Mouse (Mus musculus) kidney, postnatal 36 days (tissue): Measurements from ENCODE around the gene Lyrm7.
A peak's percentile ranks its signal among the peaks of the same experiment; 100 is the strongest.

Source experiments
- DNase-seq, 2 experiments: peaks; one replicate each; pipeline ENCODE4 v3.0.0; 2021 to 2022; ENCODE audit warnings: mixed read lengths in 2 of 2

Gene Lyrm7

GRCm38 (mm10) chr11:54794678-54795077, 66.0 kb downstream of the Lyrm7 start:
- no peak for DNase-seq

DNA sequence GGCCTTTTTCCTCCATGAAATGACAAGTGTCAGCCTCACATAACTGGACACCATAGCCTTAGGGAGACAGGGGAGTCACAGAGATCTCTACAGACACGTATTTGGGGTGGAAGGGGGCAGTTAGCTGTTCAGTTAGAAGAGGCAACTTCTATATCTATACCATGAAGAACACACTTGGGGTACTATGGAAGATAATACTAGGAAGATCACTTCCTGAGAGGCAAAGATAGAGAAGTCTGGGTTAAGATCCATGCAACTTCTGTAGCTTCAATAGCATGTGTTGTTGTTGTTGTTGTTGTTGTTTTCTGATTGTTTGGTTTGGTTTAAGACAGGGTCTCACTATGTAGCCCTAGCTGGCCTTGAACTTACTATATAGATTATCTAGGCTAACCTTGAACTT, 67.5 kb downstream of the Lyrm7 start:
- no peak for DNase-seq

GRCm38 (mm10) chr11:54791458-54791857, 69.3 kb downstream of the Lyrm7 start:
- DNase-seq: no peak

GRCm38 (mm10) chr11:54787488-54788474, 72.9 kb downstream of the Lyrm7 start, which contains the start of gene Cdc42se2:
TSS of gene Cdc42se2 (minus strand) at chr11:54787675.
- peak; percentile 95 to 98 for DNase-seq

GRCm38 (mm10) chr11:54786858-54787487, 73.7 kb downstream of the Lyrm7 start:
- DNase-seq: peak; percentile 50 to 72

DNA sequence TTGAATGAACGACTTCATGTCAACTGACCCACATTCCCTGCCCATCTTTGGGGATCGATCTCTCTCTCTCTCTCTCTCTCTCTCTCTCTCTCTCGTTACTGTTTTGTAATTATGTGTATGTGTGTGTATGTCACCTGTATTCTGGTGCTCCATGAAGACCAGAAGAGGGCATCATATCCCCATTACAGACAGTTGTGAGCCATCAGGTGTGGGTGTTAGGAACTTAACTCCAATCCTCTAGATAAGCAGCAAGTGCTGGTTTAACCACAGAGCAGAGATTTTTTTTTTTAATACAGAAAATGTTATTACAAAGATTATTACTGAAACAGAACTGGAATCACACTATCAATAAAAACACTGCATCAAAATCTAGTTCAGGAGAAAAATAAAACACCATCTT, 75.2 kb downstream of the Lyrm7 start:
- no peak for DNase-seq

GRCm38 (mm10) chr11:54784436-54784835, 76.3 kb downstream of the Lyrm7 start:
- no peak for DNase-seq

DNA sequence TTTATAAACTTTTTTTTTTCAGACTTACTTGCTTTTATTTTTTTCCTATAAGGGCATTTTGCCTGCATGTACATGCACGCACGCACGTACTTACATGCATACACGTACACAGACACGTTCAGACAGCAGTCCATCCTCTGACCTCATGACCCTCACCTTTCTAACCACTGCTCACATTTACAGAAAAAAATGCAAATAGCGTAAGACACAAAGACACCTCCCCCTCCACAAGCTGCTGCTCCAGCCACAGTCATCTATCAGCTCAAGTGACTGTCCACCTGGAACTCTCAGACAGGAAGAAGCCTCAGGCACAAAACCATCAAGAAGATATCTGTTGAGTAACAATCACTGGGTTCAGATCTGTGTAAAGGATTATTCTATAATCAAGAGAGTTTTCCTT, 78.5 kb downstream of the Lyrm7 start:
- DNase-seq: no peak

DNA sequence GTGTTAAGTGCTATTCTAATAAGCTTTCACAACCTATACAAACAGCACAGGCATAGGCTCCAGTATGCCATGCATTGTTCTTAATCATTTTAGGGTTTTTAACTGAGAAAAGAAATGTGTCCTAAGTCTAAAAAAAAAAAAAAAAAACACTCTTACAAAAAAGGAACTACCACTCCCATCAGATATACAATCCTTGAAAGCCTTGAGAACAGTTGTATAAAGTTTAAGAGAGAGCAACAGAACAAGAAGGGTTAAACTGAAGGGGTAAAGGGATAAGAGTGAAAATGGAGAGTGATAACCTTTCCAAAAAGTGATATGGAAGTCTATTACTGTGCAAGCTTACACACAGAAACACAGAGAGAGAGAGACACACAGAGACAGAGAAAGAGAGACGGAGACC, 80.8 kb downstream of the Lyrm7 start:
- DNase-seq: no peak

DNA sequence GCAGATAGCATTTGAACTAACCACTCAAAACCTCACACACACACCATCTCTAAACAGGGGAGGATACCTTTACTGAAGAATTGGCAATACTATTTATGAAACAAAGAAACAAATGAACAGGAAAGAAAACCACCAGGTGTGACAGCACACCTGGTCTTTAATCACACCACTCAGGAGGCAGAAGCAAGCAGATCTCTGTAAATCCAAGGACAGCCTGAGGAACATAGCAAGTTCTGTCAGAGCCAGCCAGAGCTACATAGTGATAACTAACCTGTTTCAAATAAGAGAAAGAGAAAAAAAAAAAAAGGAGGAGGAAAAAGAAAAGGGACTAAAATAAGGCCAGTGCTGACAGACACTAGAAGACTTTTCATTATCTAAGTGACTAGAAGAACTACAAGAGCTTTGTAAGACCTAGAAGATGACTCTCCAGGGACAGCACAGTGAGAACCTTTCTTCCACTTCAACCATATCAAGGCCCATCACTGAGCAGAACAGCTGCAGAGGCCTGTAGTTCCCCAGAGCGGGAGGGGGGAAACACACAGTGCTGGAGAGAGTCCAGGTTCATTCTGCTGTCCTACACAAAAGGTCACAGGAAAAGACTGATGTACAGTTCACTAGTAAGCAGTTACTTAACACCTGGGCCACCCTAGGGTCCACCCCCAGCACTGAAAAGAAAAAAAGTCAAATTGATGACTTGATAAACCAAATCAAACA, 82.4 kb downstream of the Lyrm7 start:
- peak; percentile 35 for DNase-seq

GRCm38 (mm10) chr11:54777387-54778130, 83.2 kb downstream of the Lyrm7 start:
- no peak for DNase-seq
